Mouse (Mus musculus): Measurements from ENCODE around the gene Npnt. TPM values are rescaled to one million over a fixed set of nuclear protein-coding genes. Genes with fewer than 3 reads are reported as not detected.

Npnt gene
- polyA plus RNA-seq, 1 experiment from 2014 or later: 45.3 TPM

GRCm38 (mm10) chr3:132851841-132852728, 98.0 kb downstream of the Npnt start:
- 67% methylated on average over 28 of the region's 28 CpGs for WGBS
- no peaks in the 10 kb centered on the region for H3K9me3 ChIP-seq (ENCODE audit: control insufficient read depth, low read length)
- DNase-seq (ENCODE audit: low spot score) (no peak), ATAC-seq (replicated peaks; ENCODE audit: low FRiP score, low TSS enrichment, low read depth) (no peak)
- no peak overlapping the region for H3K9ac ChIP-seq (ENCODE audit: low read length)
- no peaks in the 10 kb centered on the region; the same call in 1 of the 2 replicates for H3K4me1 ChIP-seq (replicated peaks; ENCODE audit: control insufficient read depth, insufficient read depth, low read length)
- H3K36me3 ChIP-seq (ENCODE audit: control insufficient read depth, insufficient read depth, low read length): no peaks in the 10 kb centered on the region
- H3K4me3 ChIP-seq (ENCODE audit: low read depth, low read length): no peak overlapping the region
- no peak overlapping the region for H3K4me2 ChIP-seq (ENCODE audit: low read length)
- H3K27ac ChIP-seq (ENCODE audit: low read depth): no peak overlapping the region
- H3K27me3 ChIP-seq (replicated peaks; ENCODE audit: control insufficient read depth, insufficient read depth, low read length): no peaks in the 10 kb centered on the region

- Histone ChIP-seq H3K9ac (ENCODE audit: low read length) (no peak overlapping the region), H3K36me3 (ENCODE audit: control insufficient read depth, insufficient read depth, low read length) (no peaks in the 10 kb centered on the region), H3K9me3 (ENCODE audit: control insufficient read depth, low read length) (no peaks in the 10 kb centered on the region), H3K4me3 (ENCODE audit: low read depth, low read length) (no peak overlapping the region), H3K27me3 (replicated peaks; ENCODE audit: control insufficient read depth, insufficient read depth, low read length) (no peaks in the 10 kb centered on the region), H3K4me1 (replicated peaks; ENCODE audit: control insufficient read depth, insufficient read depth, low read length) (no peaks in the 10 kb centered on the region; the same call in 1 of the 2 replicates), H3K4me2 (ENCODE audit: low read length) (no peak overlapping the region), H3K27ac (ENCODE audit: low read depth) (no peak overlapping the region)
- WGBS: 55% methylated on average over 1 of the region's 1 CpGs
- ATAC-seq (replicated peaks; ENCODE audit: low FRiP score, low TSS enrichment, low read depth): no peak
- no peak for DNase-seq (ENCODE audit: low spot score)
These were observed 98.7 kb downstream of the Npnt start for GRCm38 (mm10) chr3:132851417-132851816.

GRCm38 (mm10) chr3:132850431-132850830, 99.7 kb downstream of the Npnt start:
- Histone ChIP-seq H3K36me3 (ENCODE audit: control insufficient read depth, insufficient read depth, low read length) (no peaks in the 10 kb centered on the region), H3K9me3 (ENCODE audit: control insufficient read depth, low read length) (no peaks in the 10 kb centered on the region), H3K4me1 (replicated peaks; ENCODE audit: control insufficient read depth, insufficient read depth, low read length) (no peaks in the 10 kb centered on the region; the same call in 1 of the 2 replicates), H3K9ac (ENCODE audit: low read length) (no peak overlapping the region), H3K27me3 (replicated peaks; ENCODE audit: control insufficient read depth, insufficient read depth, low read length) (no peaks in the 10 kb centered on the region), H3K4me3 (ENCODE audit: low read depth, low read length) (no peak overlapping the region), H3K27ac (ENCODE audit: low read depth) (no peak overlapping the region), H3K4me2 (ENCODE audit: low read length) (no peak overlapping the region)
- 83% methylated on average over 2 of the region's 2 CpGs for WGBS
- DNase-seq (ENCODE audit: low spot score) (no peak), ATAC-seq (replicated peaks; ENCODE audit: low FRiP score, low TSS enrichment, low read depth) (no peak)

GRCm38 (mm10) chr3:132849669-132850068, 100.4 kb downstream of the Npnt start:
- no peak for DNase-seq (ENCODE audit: low spot score)
- ATAC-seq (replicated peaks; ENCODE audit: low FRiP score, low TSS enrichment, low read depth): no peak
- 79% methylated on average over 7 of the region's 7 CpGs for WGBS

GRCm38 (mm10) chr3:132842676-132843075, 107.4 kb downstream of the Npnt start:
- H3K27me3 ChIP-seq (replicated peaks; ENCODE audit: control insufficient read depth, insufficient read depth, low read length): no peaks in the 10 kb centered on the region
- no peaks in the 10 kb centered on the region for H3K9me3 ChIP-seq (ENCODE audit: control insufficient read depth, low read length)
- H3K9ac ChIP-seq (ENCODE audit: low read length): no peak overlapping the region
- H3K4me3 ChIP-seq (ENCODE audit: low read depth, low read length): no peak overlapping the region
- no peak overlapping the region for H3K27ac ChIP-seq (ENCODE audit: low read depth)
- DNase-seq (ENCODE audit: low spot score): no peak
- 94% methylated on average over 6 of the region's 6 CpGs for WGBS
- no peaks in the 10 kb centered on the region for H3K4me1 ChIP-seq (replicated peaks; ENCODE audit: control insufficient read depth, insufficient read depth, low read length)
- H3K4me2 ChIP-seq (ENCODE audit: low read length): no peak overlapping the region
- no peak for ATAC-seq (replicated peaks; ENCODE audit: low FRiP score, low TSS enrichment, low read depth)
- peaks cover 27% of the 10 kb centered on the region for H3K36me3 ChIP-seq (ENCODE audit: control insufficient read depth, insufficient read depth, low read length)

More at GRCm38 (mm10) chr3:132849669-132850068, 100.4 kb downstream of the Npnt start:
- Histone ChIP-seq H3K4me1 (replicated peaks; ENCODE audit: control insufficient read depth, insufficient read depth, low read length) (no peaks in the 10 kb centered on the region), H3K4me3 (ENCODE audit: low read depth, low read length) (no peak overlapping the region), H3K36me3 (ENCODE audit: control insufficient read depth, insufficient read depth, low read length) (no peaks in the 10 kb centered on the region), H3K4me2 (ENCODE audit: low read length) (no peak overlapping the region), H3K27me3 (replicated peaks; ENCODE audit: control insufficient read depth, insufficient read depth, low read length) (no peaks in the 10 kb centered on the region), H3K9ac (ENCODE audit: low read length) (no peak overlapping the region), H3K27ac (ENCODE audit: low read depth) (no peak overlapping the region), H3K9me3 (ENCODE audit: control insufficient read depth, low read length) (no peaks in the 10 kb centered on the region)

GRCm38 (mm10) chr3:132839516-132839915, 110.6 kb downstream of the Npnt start:
- Histone ChIP-seq H3K27me3 (replicated peaks; ENCODE audit: control insufficient read depth, insufficient read depth, low read length) (no peaks in the 10 kb centered on the region), H3K9ac (ENCODE audit: low read length) (no peak overlapping the region), H3K9me3 (ENCODE audit: control insufficient read depth, low read length) (no peaks in the 10 kb centered on the region), H3K27ac (ENCODE audit: low read depth) (no peak overlapping the region), H3K4me1 (replicated peaks; ENCODE audit: control insufficient read depth, insufficient read depth, low read length) (no peaks in the 10 kb centered on the region), H3K4me3 (ENCODE audit: low read depth, low read length) (no peak overlapping the region), H3K4me2 (ENCODE audit: low read length) (no peak overlapping the region), H3K36me3 (ENCODE audit: control insufficient read depth, insufficient read depth, low read length) (peaks cover 34% of the 10 kb centered on the region)
- no peak for ATAC-seq (replicated peaks; ENCODE audit: low FRiP score, low TSS enrichment, low read depth)
- 93% methylated on average over 8 of the region's 8 CpGs for WGBS
- no peak for DNase-seq (ENCODE audit: low spot score)

GRCm38 (mm10) chr3:132838656-132839417, 111.3 kb downstream of the Npnt start:
- H3K4me1 ChIP-seq (replicated peaks; ENCODE audit: control insufficient read depth, insufficient read depth, low read length): no peaks in the 10 kb centered on the region
- no peak for ATAC-seq (replicated peaks; ENCODE audit: low FRiP score, low TSS enrichment, low read depth)
- H3K9me3 ChIP-seq (ENCODE audit: control insufficient read depth, low read length): no peaks in the 10 kb centered on the region
- H3K27ac ChIP-seq (ENCODE audit: low read depth): no peak overlapping the region
- H3K36me3 ChIP-seq (ENCODE audit: control insufficient read depth, insufficient read depth, low read length): peaks cover 34% of the 10 kb centered on the region
- WGBS: 92% methylated on average over 14 of the region's 15 CpGs
- H3K27me3 ChIP-seq (replicated peaks; ENCODE audit: control insufficient read depth, insufficient read depth, low read length): no peaks in the 10 kb centered on the region
- no peak overlapping the region for H3K4me2 ChIP-seq (ENCODE audit: low read length)
- H3K9ac ChIP-seq (ENCODE audit: low read length): no peak overlapping the region
- no peak for DNase-seq (ENCODE audit: low spot score)
- H3K4me3 ChIP-seq (ENCODE audit: low read depth, low read length): no peak overlapping the region

- DNase-seq (ENCODE audit: low spot score): no peak
- 86% methylated on average over 4 of the region's 4 CpGs for WGBS
These were observed 113.0 kb downstream of the Npnt start for GRCm38 (mm10) chr3:132837134-132837533.

More at GRCm38 (mm10) chr3:132837134-132837533, 113.0 kb downstream of the Npnt start:
- H3K36me3 ChIP-seq (ENCODE audit: control insufficient read depth, insufficient read depth, low read length): peaks cover 34% of the 10 kb centered on the region
- H3K27me3 ChIP-seq (replicated peaks; ENCODE audit: control insufficient read depth, insufficient read depth, low read length): no peaks in the 10 kb centered on the region
- no peak overlapping the region for H3K4me3 ChIP-seq (ENCODE audit: low read depth, low read length)
- no peak overlapping the region for H3K27ac ChIP-seq (ENCODE audit: low read depth)
- H3K4me1 ChIP-seq (replicated peaks; ENCODE audit: control insufficient read depth, insufficient read depth, low read length): no peaks in the 10 kb centered on the region
- no peak for ATAC-seq (replicated peaks; ENCODE audit: low FRiP score, low TSS enrichment, low read depth)
- H3K9ac ChIP-seq (ENCODE audit: low read length): no peak overlapping the region
- no peaks in the 10 kb centered on the region for H3K9me3 ChIP-seq (ENCODE audit: control insufficient read depth, low read length)
- H3K4me2 ChIP-seq (ENCODE audit: low read length): no peak overlapping the region

Data from intestine, embryonic 14.5 days (tissue).